Mouse (Mus musculus): ENCODE measurements at regions not wholly inside any gene's neighbourhood (a gene's known extent, or its start where the extent isn't known, plus 50 kb on each side); places are given as distances from the start of the nearest gene placed in this dataset.

DNA sequence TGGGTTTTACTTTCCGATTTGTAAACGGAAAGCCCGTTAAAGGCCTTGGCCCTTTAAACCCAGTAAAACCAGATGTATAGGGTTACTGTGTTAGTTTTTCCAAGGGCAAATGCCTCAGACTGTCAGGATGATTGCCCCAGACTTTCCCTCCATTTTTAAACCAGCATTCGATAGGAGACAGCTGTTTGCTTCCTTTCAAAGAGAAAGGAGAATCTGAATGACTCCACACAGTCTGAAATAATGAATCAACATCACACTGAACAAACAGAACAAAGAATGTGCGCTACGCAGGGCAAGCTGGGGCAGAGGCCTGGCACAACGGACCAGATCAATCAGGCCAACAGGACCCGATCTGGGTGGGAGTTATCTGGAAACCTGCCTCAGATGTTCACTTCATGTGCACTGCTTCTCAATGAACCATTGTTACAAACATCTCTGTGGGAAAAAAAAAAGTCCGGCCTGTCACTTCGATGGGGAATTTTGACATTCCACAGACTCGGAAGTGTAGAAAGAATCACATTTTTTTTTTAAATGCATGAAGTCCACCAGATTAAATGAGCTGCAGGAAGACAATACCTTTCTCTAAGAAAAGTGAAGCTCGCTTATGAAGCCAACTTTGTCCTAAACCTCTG lies 97.0 kb upstream of the Parp11 start:
- DNase-seq: no peak

DNA sequence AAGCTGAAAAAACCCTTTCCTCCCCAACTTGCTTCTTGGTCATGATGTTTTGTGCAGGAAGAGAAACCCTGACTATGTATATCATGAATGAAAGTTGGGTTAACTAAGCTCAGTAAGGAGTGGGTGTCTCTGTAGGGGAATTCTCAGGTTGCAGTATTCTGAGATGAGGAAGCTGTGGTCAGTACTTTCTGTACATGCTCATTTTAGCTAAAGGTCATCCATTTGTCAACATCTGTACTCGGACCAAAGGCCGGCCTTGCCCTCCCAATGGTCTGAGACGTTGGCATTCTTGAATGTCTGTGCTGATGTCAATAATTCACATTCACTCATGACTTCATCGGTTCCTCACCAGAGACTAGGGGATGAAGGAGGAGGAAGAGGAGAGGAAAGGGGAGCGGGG lies 94.9 kb upstream of the Parp11 start:
- no peak for DNase-seq

DNA sequence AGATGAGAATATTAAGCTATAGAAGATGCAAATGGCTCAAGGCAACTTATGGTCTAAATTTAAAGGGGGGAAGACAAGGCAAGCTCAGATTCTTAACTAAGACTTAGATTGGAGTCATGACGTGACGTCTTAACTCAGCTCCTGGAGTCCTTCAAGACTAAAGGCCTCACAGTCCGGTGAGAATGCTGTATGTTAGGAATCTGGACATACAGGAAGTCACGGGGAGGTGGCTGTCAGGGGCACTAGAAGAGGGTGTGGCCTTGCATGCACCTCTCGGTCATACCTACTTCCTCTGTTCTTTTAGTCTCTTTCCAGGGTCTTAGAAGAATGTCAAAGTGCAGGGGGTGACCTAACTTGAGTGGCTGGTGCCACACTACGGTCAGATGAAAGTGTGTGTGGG lies 91.5 kb upstream of the Parp11 start:
- DNase-seq: no peak

DNA sequence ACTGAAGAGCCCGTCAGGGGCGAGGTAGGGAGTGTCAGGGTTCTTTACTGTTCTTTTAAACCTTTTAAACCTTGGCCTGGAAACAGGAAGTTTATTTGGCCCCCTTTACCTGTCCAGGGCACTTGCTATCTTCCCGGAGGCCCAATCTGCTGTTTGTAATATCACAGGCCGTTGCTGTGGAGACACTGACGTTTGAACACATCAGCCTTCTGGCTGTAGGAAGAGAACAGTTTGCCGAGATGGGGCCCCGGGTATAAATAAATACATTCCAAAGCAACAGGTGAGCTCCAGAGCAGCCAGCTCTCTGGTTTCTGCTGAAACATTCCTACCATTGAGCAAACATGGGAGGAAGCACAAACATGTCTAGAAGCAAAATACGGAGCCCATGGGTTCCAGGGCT lies 90.2 kb upstream of the Parp11 start:
- no peak for DNase-seq

DNA sequence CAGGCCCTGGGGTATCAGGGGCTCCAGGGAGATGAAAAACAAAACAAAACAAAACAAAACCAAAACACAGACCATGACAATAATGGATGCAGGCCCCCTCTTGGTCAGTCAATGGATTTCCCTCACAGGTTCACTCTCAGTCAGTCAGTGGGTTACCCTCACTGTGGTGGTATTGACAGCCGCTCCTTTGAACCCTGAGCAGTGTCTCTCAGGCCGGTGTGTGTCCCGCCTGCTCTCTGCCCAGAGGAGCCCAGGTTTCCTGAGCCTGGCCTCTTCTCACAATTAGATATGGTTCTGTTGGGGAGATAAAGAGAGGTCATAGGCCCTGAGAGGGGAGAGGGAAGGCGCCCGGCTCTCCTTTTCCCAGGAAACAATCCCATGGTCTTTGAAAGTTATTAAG lies 87.8 kb upstream of the Parp11 start:
- no peak for DNase-seq

DNA sequence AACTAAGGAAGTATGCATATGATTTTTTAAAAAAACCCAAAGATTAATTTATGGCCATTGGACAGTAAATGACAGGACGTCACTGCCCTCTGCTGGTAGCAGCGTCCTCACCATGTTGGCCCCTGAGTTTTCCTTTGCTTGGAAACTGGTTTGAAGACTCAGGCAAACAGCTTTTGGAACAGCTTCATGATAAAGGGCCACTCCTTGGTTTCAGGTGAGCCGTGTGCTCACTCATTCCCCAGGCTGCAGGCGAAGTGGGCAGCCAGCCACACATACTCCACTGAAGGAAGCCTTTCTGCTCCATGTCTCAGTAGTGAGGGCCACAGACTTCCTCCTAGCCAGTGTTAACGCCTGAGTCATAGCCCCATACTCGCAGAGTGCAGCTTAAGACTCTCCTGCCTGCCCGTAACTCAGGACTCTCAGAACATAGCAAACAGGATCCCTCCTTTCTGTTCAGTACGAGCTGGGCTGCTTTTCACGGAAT lies 87.2 kb upstream of the Parp11 start:
- peak; percentile 88 for DNase-seq

DNA sequence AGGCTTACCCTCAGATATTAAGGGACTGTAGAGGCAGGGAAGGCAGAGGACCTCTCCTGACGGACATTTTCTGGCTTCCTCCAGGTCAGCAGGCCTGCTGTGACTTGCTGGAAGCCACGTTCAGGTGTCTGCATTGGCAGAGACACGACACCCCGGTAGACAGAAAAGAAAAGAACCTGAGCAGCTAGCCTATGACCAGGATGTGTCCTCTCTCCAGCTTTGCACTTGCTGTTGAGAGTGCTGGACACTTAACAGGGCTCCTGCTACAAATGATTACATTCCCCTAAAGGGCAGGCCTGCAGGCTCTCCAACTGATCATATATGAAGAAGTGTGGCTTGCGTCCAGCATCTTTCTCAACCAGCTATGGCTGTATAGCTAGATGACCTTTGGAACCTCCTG lies 84.5 kb upstream of the Parp11 start:
- DNase-seq: no peak

DNA sequence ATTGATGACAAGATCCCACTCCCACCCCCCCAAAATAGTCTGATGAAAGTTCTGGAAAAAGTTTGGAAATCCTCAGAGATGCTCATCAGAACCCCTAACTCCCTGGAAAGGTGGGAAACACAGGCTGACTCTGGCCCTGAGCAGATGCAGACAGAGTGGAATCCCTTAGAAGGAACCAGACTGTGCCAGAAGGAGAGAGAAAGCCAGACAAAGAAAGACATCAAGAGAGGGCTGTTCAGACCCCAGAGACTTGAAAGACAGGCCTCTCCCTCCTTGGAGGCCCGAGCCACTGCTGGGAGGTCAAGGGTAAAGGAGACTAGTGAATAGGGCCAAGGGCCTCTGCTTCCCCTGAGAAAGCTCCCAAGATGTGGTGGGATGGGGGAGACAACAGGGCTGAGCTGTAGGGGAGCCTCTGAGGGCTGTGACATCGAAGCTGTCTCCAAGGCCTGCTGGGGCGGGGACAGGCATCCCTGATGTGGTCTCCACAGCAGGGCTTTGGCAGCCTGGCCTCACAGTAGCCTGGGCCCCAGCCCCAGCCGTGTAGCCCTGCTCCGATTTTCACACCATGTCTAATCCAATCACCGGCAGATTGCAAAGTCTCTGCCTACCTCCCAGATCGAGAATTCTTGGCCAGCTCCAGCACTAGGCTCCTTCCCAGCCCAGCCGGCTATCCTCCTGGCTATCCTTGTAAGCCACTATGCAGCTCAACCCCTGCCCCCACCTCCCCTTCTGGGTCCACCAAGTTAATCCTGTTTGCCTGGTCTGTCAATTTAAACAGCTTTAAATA lies 83.5 kb upstream of the Parp11 start:
- DNase-seq: peak; percentile 31

DNA sequence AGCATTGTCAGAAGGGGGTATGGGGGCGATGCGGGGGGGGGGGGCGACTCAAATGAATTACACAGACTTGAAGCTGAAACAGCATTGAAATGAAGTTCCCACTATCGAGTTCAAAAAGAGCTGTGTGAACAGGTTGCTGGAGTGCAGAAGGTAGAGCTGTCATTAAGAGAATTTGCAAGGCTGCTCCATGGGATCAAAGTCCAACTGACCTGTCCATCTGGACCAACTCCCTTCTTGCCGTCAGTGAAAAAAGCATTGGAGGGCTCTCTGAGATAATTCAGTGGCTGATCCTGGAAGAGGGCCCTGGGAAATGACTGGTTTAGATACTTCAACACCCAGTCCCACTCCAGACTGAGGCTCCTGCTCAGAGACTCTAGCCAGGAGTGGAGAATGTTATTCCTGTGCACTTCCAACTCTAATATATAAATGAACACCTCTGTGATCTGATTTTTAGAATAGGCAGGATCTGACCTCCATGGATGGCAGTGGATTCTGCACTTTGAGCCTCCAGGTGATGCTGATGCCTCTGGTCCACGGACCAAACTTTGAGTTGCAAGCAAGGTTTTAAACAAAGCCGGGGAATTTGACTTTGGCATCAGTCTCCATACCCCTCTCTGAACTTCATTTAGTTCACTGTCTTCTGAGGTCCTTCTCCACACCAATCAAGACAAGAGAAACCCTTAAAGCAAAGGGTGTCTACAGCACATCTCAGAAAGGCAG lies 82.6 kb upstream of the Parp11 start:
- no peak for DNase-seq

DNA sequence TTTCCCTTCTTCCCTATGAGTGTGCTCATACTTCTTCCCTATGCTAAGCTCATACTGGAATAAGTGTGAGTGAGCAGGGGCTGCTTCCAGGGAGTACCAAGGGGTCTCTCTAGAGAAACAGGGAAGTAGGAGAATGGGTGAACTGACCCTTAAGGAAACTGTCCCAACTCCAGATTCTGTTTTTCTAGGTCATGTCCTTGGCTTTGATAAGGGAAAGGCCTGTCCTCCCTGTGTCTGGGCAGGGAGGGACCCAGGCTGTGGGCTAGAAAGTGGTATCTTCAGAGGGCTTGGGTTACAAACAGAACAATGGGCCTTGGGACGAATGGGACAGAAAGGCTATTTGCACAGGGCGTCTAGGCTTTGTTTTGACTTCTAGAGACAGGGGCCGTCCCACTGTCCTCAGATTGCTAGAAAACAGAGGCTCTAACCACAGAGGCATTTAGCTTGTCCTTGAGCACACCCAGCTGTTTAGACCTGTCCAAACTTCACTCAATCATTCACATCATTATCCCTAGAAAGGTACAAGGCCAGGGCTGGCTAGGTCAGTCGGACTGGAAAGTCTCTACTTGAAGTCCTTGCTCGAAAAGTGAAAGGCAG lies 82.0 kb upstream of the Parp11 start:
- DNase-seq: no peak

DNA sequence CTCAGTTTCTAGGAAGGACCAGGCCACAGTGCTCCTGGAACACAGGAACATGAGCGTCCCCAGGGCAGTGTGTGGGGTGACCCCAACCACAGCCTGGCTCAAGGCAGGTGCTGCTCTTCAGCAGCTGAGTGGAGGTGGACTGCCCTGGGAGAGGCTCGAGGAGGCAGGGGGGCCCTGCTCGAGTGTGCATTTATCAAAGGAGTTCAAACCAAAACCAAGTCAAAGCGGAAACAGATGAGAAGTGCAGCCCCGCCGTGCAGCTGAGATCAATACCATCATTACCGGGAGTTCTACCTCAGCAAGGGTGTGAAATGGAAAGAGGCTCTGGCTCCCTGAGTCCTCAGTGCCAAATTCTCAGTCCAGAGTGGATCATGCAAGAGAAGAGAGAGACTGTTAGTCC lies 81.4 kb upstream of the Parp11 start:
- no peak for DNase-seq

DNA sequence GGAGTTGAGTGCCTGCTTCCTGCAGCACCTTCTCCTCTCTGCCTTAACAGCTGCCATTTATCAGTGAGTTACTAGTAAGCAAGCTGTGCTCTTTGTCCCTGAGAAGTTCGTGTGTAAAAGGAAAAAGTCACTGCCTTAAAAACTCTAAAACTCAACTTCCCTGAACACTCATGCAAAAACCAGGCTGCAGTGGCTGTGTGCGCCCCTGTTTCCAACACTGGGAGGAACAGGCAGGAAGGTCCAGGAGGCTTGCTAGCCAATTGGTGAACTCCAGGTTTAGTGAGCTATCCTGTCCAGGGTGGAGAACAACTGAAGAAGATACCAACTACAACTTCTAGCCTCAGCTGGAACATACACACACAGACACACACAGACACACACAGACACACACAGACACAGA lies 81.0 kb upstream of the Parp11 start:
- no peak for DNase-seq

DNA sequence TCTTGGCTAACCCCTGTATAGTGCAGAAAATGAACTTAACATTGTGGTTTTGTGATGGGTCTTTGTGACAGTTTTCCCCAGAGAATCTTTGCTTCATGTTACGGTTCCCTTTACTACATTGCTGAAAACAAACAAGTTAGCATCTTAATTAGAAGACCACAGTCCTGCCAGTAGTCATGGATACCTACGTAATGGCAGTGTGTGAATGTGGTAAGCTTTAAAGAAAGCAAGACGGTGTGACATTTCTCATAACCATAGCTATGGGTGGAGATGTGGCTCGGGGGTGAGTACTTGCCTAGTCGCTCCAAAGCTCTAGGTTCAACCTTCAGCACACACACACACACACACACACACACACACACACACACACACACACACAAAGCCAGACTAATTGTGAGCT lies 73.6 kb upstream of the Parp11 start:
- DNase-seq: no peak

DNA sequence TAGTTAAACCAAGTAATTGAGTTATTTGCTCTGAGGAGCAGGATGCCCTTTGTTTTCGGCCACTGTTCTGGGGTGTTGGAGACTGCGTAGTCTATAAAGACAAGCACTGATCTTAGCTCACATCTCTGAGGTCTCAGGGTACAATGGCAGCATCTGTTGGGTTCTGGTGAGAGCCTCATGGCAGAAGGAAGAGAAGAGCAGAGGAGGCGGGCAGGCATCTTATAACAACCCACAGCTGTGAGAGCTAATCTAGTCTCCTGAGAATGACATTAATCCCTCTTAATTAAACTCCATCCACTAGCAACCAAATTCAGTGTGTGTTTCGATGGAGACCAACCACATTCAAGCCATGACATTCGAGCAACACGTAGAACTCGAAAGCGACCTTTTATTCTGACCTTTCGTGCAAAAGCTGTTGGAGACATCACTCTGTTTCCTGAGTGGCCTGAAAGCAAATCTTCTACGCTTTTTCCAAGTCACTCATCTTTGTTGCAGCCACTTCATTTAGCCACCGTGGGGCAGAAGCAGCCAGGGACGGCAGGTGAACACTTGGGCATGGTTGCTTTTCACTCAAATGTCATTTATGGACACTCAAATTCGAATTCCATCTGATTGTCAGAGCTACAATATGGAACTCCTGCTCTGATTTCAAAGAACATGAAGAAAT lies 72.7 kb upstream of the Parp11 start:
- no peak for DNase-seq

DNA sequence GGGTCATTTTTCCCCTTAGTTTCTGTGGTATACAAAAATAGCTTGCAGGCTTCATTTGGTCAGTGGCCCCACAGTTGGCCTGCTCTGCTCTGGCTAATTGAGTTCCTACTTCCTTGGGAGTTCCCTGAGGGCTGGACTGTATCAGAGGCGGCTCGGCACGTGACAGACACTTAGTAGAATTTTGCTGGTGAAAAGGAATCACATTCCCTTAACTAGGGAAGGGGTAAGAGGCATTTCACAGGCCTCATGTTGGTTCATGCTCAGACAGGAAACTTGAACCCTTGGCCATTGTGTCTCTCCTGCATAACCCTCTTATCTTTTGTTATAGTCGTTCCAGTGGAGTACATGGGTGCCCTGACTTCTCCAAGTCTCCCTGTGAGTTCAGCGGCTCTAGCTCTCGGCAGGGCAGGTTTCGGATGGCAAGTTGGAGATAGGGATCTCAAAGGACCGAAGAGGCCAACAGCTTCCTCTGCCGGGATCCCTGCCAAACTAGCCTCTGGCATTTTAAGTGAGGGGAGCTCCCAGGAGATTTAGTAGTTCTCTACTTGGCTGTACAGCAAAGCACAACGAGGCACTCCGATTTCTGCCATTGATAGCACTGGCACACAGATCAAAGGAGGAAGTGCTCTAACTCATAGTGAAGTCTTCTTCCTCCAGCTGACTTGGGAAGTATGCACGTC lies 72.0 kb upstream of the Parp11 start:
- DNase-seq: no peak

DNA sequence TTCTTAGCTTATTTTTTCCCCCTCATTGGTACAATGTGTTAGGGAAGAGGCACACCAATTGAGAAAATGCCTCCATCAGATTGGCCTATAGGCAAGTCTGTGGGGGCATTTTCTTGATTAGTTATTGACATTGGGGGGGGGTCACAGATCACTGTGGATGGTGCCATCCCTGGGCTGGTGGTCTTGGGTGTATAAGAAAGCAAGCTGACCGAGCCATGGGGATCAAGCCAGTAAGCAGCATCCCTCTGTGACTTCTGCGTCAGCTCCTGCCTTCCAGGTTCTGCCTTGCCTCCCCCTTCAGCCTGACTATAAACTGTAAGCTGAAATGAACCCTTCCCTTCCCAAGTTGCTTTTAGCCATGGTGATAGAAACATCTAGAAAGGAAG lies 71.5 kb upstream of the Parp11 start:
- no peak for DNase-seq

DNA sequence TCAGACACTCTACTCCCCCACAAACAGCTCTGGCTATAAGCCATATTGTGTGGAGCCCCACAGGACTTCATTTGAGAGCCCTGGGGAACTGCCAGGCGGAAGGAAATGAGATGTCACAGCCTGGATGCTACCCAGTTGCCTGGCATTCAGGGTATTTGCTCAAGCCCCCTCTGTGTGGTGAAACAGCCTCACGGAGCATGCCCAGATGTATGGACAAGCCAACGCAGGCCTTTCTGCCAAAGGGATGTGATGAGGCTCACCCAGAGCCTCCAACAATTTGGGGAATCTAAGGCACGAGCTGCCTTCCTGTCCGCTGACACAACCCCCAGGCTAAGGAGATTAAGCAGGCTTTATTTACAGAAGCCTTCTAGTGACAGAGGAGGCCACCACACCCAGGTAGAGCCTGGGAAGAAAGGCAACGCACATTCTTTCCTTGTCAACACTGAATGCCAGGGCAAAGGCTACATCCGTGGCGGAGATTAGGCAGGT lies 70.9 kb upstream of the Parp11 start:
- peak; percentile 22 for DNase-seq

DNA sequence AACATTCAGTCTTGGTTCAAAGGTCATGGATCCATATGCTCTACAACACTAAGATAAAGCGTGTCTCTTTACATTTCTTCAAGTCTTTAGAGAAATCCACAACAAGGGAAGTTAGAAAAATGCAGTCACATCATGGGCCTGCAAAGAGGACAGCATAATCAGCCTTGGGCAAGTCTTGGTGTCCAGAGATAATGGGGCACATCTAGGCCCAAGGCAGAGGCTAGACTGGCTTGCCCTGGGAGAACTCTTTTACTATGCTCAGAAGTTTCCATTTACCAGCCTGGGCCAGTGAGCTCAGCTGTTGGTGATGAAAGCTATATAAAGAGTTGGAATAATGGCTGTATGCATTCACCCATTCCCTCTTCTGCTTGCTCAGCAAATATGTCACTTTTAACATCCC lies 67.9 kb upstream of the Parp11 start:
- DNase-seq: no peak

DNA sequence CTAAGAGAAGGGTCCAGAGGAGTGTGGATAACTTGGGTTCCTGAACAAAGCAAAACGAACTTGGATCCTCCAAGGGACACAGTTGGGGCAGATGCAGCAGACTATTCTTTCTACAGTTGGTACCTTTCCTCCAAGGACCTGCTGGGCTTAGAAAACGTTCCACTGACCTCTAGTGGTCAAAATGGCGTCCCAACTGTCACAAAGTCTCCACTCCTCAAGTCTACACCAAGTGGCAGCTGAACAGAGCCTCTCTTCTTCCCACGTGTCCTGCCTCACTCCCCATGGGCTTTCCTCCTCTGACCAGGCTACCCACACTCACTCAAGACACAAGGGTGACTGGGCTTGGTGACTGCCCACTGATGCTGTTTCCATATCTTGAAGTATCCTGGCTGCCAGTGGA lies 67.1 kb upstream of the Parp11 start:
- DNase-seq: no peak

DNA sequence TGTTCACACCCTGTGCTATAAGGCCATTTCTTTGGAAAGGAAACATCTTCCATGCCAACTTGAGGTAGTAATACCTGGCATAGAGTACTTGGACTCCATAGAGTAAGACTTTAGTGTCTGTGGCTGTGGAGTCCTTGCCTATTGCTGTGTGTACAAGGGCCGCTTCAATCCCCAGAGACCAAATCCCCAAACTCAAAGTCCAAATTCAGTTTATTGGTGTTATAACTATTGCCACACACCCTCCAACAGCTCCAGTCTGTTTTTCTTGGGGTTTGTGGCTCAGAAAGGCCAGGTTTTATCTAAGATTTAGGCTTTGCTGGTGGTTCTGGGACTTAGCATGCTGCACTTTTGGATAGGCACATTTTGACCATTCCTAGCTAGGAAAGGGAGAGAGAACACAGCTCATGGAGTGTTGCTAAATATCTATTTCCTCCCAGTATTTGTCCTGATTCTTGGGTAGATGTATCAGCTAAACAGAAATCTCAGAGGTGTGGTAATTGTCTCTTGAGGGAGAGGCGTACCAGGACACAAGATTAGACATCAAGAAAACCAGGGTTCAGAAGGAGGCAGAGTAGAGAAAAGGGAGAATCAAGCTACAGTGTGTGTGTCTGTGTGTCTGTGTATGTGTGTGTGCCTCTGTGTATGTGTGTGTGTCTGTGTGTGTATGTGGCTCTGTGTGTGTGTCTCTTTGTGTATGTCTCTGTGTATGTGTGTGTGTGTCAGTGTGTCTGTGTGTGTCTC lies 65.3 kb upstream of the Parp11 start:
- DNase-seq: no peak

DNA sequence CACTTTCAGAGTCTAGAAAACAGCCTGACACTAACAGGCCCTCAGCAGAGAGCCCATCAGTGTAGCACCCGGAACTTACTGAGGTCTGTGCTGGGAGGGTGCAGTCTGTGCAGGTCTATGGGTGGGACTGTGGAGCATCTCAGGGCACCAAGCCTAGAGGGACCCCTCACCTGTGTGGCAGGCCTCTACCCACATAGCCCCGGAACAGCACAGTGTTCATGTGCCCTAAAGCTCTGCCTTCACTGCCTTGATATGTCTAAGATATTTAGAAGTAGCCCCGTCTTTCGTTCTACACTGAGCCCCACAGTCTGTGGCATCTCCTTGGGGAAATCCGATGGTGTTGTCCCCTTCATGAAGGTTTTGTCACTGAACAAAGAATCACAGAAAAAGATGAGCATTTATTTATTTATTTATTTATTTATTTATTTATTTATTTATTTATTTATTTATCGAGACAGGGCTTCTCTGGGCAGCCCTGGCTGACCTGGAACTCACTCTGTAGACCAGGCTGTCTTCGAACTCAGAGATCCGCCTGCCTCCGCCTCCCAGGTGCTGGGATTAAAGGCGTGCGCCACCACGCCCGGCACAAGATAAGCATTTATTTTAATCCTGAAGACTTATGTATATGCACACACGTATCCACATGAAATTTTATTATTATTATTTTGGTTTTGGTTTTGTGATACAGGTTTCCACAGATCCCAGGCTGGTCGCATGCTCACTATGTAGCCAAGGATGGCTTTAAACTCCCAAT lies 55.2 kb upstream of the Parp11 start:
- DNase-seq: no peak

Measured in right cerebral cortex, postnatal 4 days (tissue).